Mouse (Mus musculus): Measurements from ENCODE around the gene Mgat5.

DNA sequence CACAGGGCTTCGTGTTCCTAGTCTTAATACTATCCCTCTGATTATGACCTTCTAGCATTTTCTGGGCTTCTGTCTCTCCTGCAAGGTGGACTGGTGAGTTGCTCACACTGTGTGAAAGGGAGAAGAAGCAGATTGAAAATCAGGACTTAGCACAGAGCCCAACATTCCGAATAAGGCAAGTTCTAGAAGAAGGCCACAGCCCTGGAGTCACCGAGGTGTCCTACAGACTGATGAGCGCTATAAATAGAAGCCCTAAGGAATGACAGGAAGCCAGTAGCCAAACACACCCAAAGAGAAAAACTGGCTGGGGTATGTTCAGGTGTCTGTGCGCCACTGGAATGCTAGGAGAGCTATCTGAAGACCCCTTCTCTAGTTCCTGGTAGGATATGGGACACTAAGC lies 68.5 kb downstream of the Mgat5 start:
- no peak for TF ChIP-seq POLR2A (IDR thresholded peaks at IDR 0.05; ENCODE audit: low read depth, low read length)
- TF ChIP-seq CTCF (conservative IDR thresholded peaks at IDR 0.05; ENCODE audit: insufficient read depth, insufficient read length, low read depth, low read length), result no peak
